Mouse (Mus musculus) embryonic facial prominence, embryonic 10.5 days (tissue): ENCODE data around the gene Sept8. TPM values are rescaled to one million over a fixed set of nuclear protein-coding genes. Genes with fewer than 3 reads are reported as not detected.

Experiments
- DNase-seq: peaks from one replicate; pipeline ENCODE4 v3.0.0-alpha.2; 2017; ENCODE audit warnings: low spot score
- H3K27ac ChIP-seq: fragments of 300-500 bp; sonication (generic); replicated peaks from 2 replicates; pipeline ENCODE4 v1.5.1; 2016; ENCODE audit warnings: mild to moderate bottlenecking
- H3K27me3 ChIP-seq: fragments of 300-500 bp; sonication (generic); replicated peaks from 2 replicates; pipeline ENCODE4 v1.6.1; 2016; ENCODE audit warnings: low read depth, mild to moderate bottlenecking; ENCODE audit not compliant: poor library complexity, severe bottlenecking
- H3K36me3 ChIP-seq: fragments of 300-500 bp; sonication (generic); replicated peaks from 2 replicates; pipeline ENCODE4 v1.6.1; 2016; ENCODE audit warnings: mild to moderate bottlenecking, moderate library complexity
- H3K4me1 ChIP-seq: fragments of 300-500 bp; sonication (generic); 2 replicates; pipeline ENCODE4 v1.6.1; 2016
- H3K4me3 ChIP-seq: fragments of 300-500 bp; sonication (generic); 2 replicates; pipeline ENCODE4 v1.5.1; 2016; ENCODE audit warnings: mild to moderate bottlenecking, moderate library complexity
- H3K9me3 ChIP-seq: fragments of 300-500 bp; sonication (generic); 2 replicates; pipeline ENCODE4 v1.6.1; 2016; ENCODE audit warnings: mild to moderate bottlenecking
- WGBS: fragments of 180-500 bp; shearing (Covaris S2); methylation state at CpG from one replicate; pipeline ENCODE4 v1.1.7; 2016; 5-methylcytosine and 5-hydroxymethylcytosine counted together
- polyA plus RNA-seq: library from polyadenylated mRNA; unstranded; fragments of >200 nt; fragmentation: Nextera tagmentation; extraction: Ambion mirVana; gene quantifications from 2 replicates; pipeline ENCODE4 v1.2.1, GENCODE M21; 2016

Gene Sept8
- polyA plus RNA-seq = 17.7 and 19.0 TPM in 2 replicates

DNA sequence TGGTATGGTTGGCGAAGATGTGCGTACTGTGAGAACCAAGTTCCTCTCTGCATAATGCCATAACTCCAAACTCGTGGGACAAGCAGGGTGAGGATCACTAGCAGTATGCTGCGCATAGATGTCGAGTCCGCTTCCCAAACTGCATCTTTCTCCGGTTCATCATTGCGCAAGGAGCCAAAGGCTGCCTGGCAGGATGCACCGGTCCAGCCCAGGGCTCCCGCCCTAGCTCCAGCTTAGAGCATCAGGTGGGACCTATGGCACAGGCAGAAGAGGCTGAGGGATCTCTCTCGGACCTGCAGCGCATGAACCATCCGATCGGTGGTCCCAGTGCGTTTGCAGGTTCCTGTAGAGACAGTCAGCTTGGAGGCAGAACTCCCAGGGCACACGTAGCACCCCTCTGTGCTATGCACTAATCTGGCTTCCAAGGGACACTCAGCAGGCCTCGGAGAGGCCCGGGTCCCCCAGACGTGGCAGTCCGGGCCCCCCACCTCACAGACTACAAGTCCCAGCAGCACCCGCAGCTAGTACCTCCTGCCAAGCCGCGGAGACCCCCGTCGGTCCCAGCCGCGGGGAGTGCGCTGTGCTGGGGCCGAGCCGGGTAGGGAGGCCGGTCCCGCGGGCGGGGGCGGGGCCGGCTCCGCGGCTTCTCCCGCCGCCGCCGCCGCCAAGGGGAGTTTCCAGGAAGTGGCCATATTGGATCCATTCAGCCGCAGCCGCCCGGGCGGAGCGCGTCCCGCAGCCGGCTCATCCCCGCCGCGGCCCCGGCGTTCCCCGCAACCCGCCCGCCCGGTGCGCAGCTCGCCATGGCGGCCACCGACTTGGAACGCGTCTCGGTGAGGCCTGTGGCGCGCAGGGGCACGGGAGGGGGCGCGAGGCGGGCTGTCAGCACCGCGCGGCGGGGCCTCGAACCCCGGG, at the start of gene Sept8:
TSS of gene Sept8 (plus strand) at position 51 of the 915 bp plus-strand sequence.
- DNase-seq = peak; percentile 80

DNA sequence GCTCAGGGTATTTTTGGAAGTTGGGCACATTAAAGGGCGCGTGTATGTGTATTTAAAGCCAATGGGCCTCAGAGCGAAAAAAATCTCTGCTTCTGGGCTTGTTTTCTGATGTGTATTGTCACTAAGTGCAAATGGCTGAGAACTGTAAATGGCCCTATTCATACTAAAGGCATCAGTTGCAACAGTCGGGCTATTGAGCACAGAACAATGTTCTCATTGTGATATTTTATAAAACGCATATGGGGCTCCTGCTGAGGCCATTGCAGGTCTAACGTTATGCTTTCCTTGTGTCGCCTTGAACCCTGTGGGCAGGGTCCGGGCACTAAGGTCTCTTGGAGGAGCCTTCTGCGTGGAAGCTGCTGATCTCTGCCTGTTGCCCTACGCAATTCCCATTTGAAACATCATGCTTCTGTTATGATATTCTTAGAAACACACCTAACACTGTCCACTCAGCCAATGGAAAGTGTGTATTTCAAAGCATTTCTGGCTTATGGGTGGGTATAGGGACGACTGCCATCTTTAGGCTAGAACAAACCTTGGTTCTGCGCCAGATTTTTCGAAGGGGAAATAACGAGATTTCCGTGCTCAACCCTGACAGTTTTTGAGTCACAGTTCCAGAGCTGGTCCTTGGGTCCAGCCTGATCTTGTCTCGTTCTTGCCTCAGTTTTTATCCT, 49.6 kb upstream of the Sept8 start:
- H3K27ac ChIP-seq = no peak overlapping the region
- peaks cover 98% of the 10 kb centered on the region for H3K27me3 ChIP-seq
- H3K36me3 ChIP-seq = no peaks in the 10 kb centered on the region
- peaks cover 33% of the 10 kb centered on the region for H3K4me1 ChIP-seq
- peak overlapping the region; percentile 42 for H3K4me3 ChIP-seq
- H3K9me3 ChIP-seq = no peaks in the 10 kb centered on the region
- 26% methylated on average over 16 of the region's 16 CpGs for WGBS
- no peak for DNase-seq

More for the DNA sequence above, at the start of gene Sept8:
- Histone ChIP-seq H3K27me3 (peaks cover 21% of the 10 kb centered on the region), H3K4me1 (peaks cover 62% of the 10 kb centered on the region), H3K36me3 (no peaks in the 10 kb centered on the region), H3K27ac (peak within 1 kb of the TSS; percentile 91), H3K4me3 (peak within 1 kb of the TSS; percentile 92), H3K9me3 (no peaks in the 10 kb centered on the region)
- 4% methylated on average over 79 of the region's 79 CpGs for WGBS

DNA sequence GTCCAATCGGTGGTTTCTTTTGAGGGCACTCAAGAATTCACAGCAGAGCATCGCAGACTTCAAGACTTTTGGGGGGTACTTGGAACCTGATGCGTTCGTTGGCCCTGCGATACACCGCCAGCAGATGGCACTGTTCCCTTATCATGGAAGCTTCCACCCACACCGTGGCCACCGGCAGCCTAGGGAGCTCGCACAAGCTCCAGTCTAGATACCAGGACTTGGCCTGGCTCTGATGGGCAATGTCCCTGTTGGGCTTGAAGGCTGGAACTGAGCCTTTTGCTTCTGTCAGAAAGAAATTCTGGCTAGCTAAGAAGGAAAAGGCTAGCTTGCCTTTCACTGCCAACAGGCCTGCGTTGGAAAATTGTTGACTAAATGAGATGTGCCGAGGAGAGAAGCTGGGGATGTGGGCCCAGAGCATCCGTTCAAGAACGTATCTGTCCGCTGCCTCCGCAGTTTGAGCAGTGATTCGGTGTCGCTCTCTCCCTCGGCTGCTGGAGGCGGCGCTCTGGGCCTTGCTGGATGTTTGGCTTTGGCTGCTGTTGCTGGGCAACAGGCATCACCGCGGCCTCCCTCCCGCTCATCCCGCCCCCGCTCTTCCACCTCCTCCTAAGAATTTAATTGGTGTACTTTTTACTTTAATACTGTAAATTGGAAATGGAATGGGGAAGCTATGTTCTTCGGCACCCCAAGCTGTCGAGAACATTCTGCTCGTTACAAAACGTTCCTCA, 48.9 kb upstream of the Sept8 start, which contains the start of gene Gm9837:
TSS of gene Gm9837 (minus strand) at position 512 of the 728 bp plus-strand sequence.
- H3K4me3 ChIP-seq = peak within 1 kb of the TSS; percentile 42
- H3K27ac ChIP-seq = no peak within 1 kb of the TSS
- H3K9me3 ChIP-seq = no peaks in the 10 kb centered on the region
- H3K4me1 ChIP-seq = peaks cover 34% of the 10 kb centered on the region
- H3K36me3 ChIP-seq = no peaks in the 10 kb centered on the region
- H3K27me3 ChIP-seq = peaks cover 98% of the 10 kb centered on the region
- 4% methylated on average over 29 of the region's 29 CpGs for WGBS
- DNase-seq = peak; percentile 92

DNA sequence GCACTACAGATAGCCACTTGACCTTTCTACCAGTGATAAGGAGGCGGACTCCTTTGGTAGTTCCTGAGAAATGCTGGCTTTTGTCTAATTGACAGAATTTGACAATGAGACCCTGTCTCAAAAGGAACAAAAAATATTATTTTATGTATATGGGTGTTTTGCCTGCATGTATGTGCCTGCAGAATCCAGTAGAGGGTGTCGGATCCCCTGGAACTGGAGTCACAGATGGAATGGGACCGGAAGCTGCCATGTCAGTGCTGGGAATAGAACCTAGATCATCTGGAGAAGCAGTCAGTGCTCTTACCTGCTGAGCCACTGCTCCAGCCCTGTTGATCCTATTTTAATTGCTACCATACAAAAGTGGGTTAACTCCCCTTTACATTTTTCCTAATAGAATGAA, 46.3 kb upstream of the Sept8 start:
- no peak overlapping the region for H3K4me3 ChIP-seq
- H3K27ac ChIP-seq = no peak overlapping the region
- H3K36me3 ChIP-seq = no peaks in the 10 kb centered on the region
- peaks cover 35% of the 10 kb centered on the region for H3K4me1 ChIP-seq
- H3K9me3 ChIP-seq = no peaks in the 10 kb centered on the region
- no peak for DNase-seq
- 81% methylated on average over 3 of the region's 3 CpGs for WGBS
- peaks cover 98% of the 10 kb centered on the region for H3K27me3 ChIP-seq

DNA sequence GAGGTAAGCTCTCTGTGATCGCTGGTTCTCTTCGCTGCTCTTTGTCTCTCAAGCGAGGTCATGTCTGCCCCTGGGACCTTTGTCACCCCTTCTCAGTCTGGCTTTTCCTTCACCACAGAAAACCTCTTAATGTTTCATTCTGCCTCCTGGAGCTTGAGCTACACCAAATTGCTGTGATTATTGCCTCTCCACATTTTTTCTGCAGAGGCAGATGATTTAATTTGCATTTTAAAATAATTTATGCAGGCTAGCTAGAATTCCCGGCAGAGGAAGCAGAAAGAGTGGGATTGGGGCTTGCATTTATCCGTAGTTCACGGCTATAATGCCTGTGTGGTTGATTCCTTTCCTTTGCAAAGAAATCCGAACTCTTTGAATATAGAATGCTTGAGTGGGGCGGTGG, 43.4 kb upstream of the Sept8 start:
- no peak overlapping the region for H3K4me3 ChIP-seq
- no peak overlapping the region for H3K27ac ChIP-seq
- H3K36me3 ChIP-seq = no peaks in the 10 kb centered on the region; the same call in 1 of the 2 replicates
- DNase-seq = no peak
- H3K4me1 ChIP-seq = peaks cover 43% of the 10 kb centered on the region
- peaks cover 99% of the 10 kb centered on the region for H3K27me3 ChIP-seq
- WGBS = 27% methylated on average over 8 of the region's 8 CpGs
- H3K9me3 ChIP-seq = peaks cover 8% of the 10 kb centered on the region

DNA sequence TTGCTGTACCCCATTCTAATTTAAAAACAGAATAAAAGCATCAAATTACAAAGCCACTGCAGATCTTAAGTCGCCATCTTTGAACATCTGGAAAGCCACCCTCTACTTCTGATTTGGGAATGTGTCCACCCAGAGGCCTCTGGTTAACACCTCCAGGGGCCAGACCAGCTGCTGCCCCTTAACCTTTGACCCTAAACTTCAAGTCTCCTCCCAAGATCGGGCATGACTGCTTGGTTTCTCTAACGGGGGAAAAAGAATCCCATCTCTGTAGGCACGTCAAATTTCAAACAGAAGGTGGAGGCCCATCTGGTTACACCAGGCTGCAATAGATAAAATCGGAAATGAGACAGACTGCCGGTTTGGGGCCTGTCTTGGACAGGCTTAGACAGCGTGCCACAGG, 41.2 kb upstream of the Sept8 start:
- H3K4me1 ChIP-seq = peaks cover 33% of the 10 kb centered on the region
- peaks cover 8% of the 10 kb centered on the region for H3K9me3 ChIP-seq
- H3K27ac ChIP-seq = no peak overlapping the region
- no peaks in the 10 kb centered on the region; the same call in 1 of the 2 replicates for H3K36me3 ChIP-seq
- peaks cover 95% of the 10 kb centered on the region for H3K27me3 ChIP-seq
- no peak overlapping the region for H3K4me3 ChIP-seq
- WGBS = 27% methylated on average over 7 of the region's 7 CpGs
- peak; percentile 48 for DNase-seq

DNA sequence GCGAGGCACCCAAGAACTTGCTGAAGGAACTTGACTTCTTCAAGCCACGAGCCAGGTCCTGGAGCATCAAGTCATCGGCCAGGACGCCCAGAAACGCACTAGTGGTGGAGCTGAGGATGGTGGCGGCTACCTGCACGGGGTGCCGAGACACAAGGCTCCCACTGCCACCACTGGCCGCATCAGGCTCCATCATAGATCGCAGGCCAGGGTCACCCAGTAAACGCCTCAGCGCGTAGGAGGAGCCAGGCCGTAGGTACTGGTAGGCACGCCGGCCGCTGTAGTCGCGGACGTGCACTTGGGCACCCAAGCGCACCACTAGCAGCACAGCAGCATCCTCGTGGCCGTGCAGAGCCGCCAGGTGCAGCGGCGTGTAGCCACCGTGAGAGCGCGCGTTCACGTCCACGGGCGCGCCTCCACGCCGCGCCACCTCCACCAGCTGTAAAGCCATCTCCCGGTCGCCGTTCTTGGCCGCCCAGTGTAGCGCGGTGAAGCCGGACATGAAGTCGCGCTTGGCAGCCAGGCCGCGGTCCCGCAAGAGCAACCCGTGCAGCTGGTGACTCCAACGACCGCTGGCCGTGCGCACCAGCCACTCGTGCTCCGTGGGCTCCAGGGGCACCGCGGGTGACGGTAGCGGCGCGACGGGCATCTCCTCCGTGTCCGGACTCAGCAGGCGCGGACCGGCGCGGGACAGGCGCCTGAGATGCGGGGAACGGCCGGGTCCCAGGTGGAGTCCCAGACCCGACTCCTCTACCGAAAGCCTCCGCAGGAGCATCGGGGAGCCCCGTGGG, 40.5 kb upstream of the Sept8 start:
- peak; percentile 67 for DNase-seq
- 5% methylated on average over 79 of the region's 79 CpGs for WGBS
- H3K27ac ChIP-seq = peak overlapping the region; percentile 54; the same call in 1 of the 2 replicates
- H3K4me1 ChIP-seq = peaks cover 33% of the 10 kb centered on the region
- peak overlapping the region; percentile 58 for H3K4me3 ChIP-seq
- no peaks in the 10 kb centered on the region; the same call in 1 of the 2 replicates for H3K36me3 ChIP-seq
- peaks cover 95% of the 10 kb centered on the region for H3K27me3 ChIP-seq
- H3K9me3 ChIP-seq = peaks cover 8% of the 10 kb centered on the region

DNA sequence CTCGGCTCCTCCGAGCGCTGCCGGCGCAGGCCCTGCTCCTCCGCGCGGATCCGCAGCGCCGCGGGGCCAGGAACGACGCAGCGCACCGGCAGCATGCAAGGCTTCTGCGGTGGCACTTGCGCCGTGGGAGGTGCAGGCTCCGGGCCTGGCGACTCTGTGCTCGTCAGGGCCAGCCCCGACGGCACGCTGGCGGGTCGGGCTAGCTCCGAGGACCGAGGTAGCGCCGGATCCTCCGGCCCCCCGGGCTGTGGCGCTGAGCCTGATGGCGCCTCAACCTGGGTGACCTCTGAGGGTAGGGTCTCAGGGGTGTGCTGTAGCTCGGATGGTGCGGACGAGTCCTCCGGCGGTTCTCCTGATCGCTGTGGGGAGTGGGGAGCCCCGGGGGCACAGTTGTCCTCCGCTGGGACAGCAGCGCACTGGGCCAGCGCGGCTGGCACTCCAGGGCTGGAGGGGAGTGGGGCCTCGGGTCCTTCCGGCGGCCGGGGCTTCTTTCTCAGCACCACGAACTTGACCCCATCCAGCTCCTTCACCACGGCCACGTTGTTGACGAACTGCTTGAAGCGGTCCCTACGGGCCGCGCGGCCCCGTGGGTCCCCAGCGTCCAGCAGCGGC, 39.8 kb upstream of the Sept8 start:
- DNase-seq = no peak
- Histone ChIP-seq H3K4me3 (peak overlapping the region; percentile 58), H3K27ac (peak overlapping the region; percentile 54; the same call in 1 of the 2 replicates), H3K36me3 (no peaks in the 10 kb centered on the region; the same call in 1 of the 2 replicates), H3K4me1 (peaks cover 33% of the 10 kb centered on the region), H3K9me3 (peaks cover 8% of the 10 kb centered on the region), H3K27me3 (peaks cover 91% of the 10 kb centered on the region)
- 1% methylated on average over 62 of the region's 62 CpGs for WGBS

DNA sequence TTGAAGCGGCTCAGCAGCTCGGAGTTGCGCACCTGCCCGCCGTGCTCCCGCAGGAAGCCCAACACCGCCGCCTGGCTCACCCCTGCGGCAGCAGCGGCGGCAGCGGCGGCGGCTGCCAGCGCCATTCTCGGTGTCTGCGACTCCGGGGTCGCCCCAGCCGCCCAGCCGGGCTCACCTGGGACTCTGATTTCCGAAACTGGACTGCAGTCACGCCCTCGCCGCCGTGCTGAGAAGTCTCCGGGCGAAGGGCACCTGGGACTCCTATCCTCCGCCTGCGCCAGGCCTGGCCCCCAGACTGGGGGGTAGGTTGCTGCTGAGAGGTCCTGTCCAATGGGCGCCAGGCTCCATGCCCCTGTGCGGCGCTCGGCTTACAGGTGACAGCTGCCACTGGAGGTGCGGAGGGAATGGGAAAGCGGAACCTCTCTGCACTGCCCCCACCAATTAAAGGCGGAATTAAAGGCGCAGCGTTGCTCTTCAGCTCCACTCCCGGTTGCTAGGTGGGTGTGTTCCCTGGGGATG, 39.2 kb upstream of the Sept8 start, which contains the start of the genes Gm9945 and Sowaha:
TSS of gene Gm9945 (plus strand) at position 384 of the 519 bp plus-strand sequence.
TSS of gene Sowaha (minus strand) at position 492 of the 519 bp plus-strand sequence.
- 3% methylated on average over 40 of the region's 40 CpGs for WGBS
- peaks cover 85% of the 10 kb centered on the region for H3K27me3 ChIP-seq

DNA sequence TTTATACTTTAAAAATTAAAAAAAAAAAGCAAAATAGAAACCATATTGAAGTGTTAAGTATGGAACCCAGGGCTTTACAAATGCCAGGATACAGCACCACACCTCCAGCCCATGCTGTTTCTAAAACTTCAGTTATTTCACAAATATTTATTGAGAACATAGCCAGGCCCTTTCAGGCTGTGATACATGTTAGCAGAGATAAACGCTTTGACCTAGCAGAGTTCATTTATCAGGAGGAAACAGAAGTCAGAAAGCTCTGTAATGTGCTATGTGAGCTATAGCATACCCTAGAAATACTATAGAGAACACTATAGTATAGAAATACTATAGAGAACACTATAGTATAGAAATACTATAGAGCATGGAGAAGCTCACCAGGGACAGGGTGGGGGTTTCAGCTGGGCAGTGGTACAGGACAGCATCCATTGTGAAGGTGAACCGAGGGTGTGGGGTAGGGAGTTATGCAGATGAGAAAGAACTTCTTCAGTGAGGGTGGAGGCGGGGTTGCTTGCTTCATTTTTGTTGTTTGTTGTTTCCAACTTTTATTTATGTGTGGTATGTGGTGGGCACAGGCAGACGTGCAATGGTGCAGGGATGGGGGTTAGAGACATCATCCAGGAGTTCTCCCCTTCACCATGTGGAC, 37.8 kb upstream of the Sept8 start:
- Histone ChIP-seq H3K36me3 (no peaks in the 10 kb centered on the region; the same call in 1 of the 2 replicates), H3K27me3 (peaks cover 80% of the 10 kb centered on the region), H3K9me3 (peaks cover 8% of the 10 kb centered on the region), H3K4me1 (peaks cover 22% of the 10 kb centered on the region), H3K4me3 (no peak overlapping the region), H3K27ac (no peak overlapping the region)
- 76% methylated on average over 4 of the region's 4 CpGs for WGBS
- no peak for DNase-seq

More for the DNA sequence above, 39.2 kb upstream of the Sept8 start, which contains the start of the genes Gm9945 and Sowaha:
- H3K27ac ChIP-seq = peak within 1 kb of the TSS; percentile 54; the same call in 1 of the 2 replicates
- H3K9me3 ChIP-seq = peaks cover 8% of the 10 kb centered on the region
- H3K4me3 ChIP-seq = peak within 1 kb of the TSS; percentile 58
- DNase-seq = peak; percentile 61
- peaks cover 33% of the 10 kb centered on the region for H3K4me1 ChIP-seq
- H3K36me3 ChIP-seq = no peaks in the 10 kb centered on the region; the same call in 1 of the 2 replicates
